ENCODE assay signal across 7 mouse cellular contexts in the genomic region with DNA sequence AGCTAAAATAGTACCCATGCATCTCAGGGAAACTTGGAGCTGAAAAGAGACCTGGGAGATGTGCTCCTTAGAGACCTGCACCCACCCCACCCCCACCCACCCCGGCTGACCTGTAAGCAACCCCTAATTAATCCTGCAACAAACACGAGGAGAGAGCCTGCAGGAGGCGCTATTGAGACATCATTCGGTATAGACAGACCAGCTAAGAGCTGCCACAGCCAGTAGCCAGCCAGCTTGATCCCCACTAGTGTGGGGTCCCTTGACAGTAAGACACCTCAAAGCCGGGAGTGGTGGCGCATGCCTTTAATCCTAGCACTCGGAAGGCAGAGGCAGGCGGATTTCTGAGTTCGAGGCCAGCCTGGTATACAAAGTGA. TPM values are rescaled to one million over a fixed set of nuclear protein-coding genes. Genes with fewer than 3 reads are reported as not detected.
DNase-seq lines count a peak whose midpoint lies in the region; ATAC-seq and TF ChIP-seq lines count a peak whose summit lies in the region.

No protein-coding gene starts in this region.

- no peaks in the 10 kb centered on the region for H3K4me1 ChIP-seq in cerebellum, adult 2 months (ENCODE audit: control insufficient read depth, insufficient read depth, low read length)
- H3K4me1 ChIP-seq in forebrain, postnatal 0 days (ENCODE audit: insufficient read depth), result no peaks in the 10 kb centered on the region
- no peaks in the 10 kb centered on the region for H3K4me1 ChIP-seq in hindbrain, embryonic 14.5 days (replicated peaks; ENCODE audit: control insufficient read depth, insufficient read depth, low read length)

- H3K9me3 ChIP-seq in forebrain, postnatal 0 days (ENCODE audit: low read length), result no peaks in the 10 kb centered on the region
- no peaks in the 10 kb centered on the region for H3K9me3 ChIP-seq in hindbrain, embryonic 14.5 days (ENCODE audit: control insufficient read depth, low read length)

- peak overlapping the region; percentile 100 for H3K4me2 ChIP-seq in forebrain, postnatal 0 days (ENCODE audit: low read depth)
- H3K4me2 ChIP-seq in hindbrain, embryonic 14.5 days (replicated peaks), result peak overlapping the region; percentile 98

- no peaks in the 10 kb centered on the region for H3K79me2 ChIP-seq in macrophage (ENCODE audit: inconsistent target)

- H3K36me3 ChIP-seq in forebrain, postnatal 0 days (ENCODE audit: insufficient read depth), result no peaks in the 10 kb centered on the region
- H3K36me3 ChIP-seq in hindbrain, embryonic 14.5 days (replicated peaks; ENCODE audit: control insufficient read depth, insufficient read depth), result no peaks in the 10 kb centered on the region
- H3K36me3 ChIP-seq in macrophage (ENCODE audit: inconsistent target), result no peaks in the 10 kb centered on the region

- no peak for TF ChIP-seq POLR2A in cerebellum, adult 2 months (IDR thresholded peaks at IDR 0.05; ENCODE audit: borderline replicate concordance, insufficient read depth, low read length)

- H3K9ac ChIP-seq in forebrain, postnatal 0 days, result peak overlapping the region; percentile 56
- H3K9ac ChIP-seq in hindbrain, embryonic 14.5 days, result peak overlapping the region; percentile 78

- ATAC-seq in forebrain, postnatal 0 days, result peak; percentile 19; the same call in 1 of the 2 replicates
- ATAC-seq in hindbrain, embryonic 14.5 days (ENCODE audit: low FRiP score), result no peak

- TF ChIP-seq CTCF in cerebellum, adult 2 months (IDR thresholded peaks at IDR 0.05; ENCODE audit: borderline replicate concordance, insufficient read depth, low read depth, low read length), result peak; percentile 29; the same call in 1 of the 2 replicates
- TF ChIP-seq CTCF in forebrain, postnatal 0 days (IDR thresholded peaks at IDR 0.05; ENCODE audit: low read depth), result peak; percentile 46

- DNase-seq in T-cell, adult 2 months (ENCODE audit: low spot score), result peak; percentile 72
- DNase-seq in cerebellum, adult 2 months, result peak; percentile 45 to 54
- peak; percentile 64 for DNase-seq in forebrain, postnatal 0 days
- DNase-seq in hindbrain, embryonic 14.5 days (ENCODE audit: low spot score), result no peak
- DNase-seq in layer of hippocampus, postnatal 36 days, result peak; percentile 10 to 14
- DNase-seq in right cerebral cortex, postnatal 4 days, result peak; percentile 34

- H3K27ac ChIP-seq in cerebellum, adult 2 months (ENCODE audit: insufficient read depth, low read length), result no peak overlapping the region
- H3K27ac ChIP-seq in forebrain, postnatal 0 days (ENCODE audit: low read depth, low read length), result no peak overlapping the region
- no peak overlapping the region for H3K27ac ChIP-seq in hindbrain, embryonic 14.5 days
- H3K27ac ChIP-seq in macrophage, result no peak overlapping the region

- WGBS in cerebellum, adult 2 months, result 47% methylated on average over 9 of the region's 9 CpGs
- WGBS in forebrain, postnatal 0 days, result 49% methylated on average over 9 of the region's 9 CpGs
- 52% methylated on average over 9 of the region's 9 CpGs for WGBS in hindbrain, embryonic 14.5 days
- 43% methylated on average over 9 of the region's 9 CpGs for WGBS in macrophage (ENCODE audit: missing documents)

- no peaks in the 10 kb centered on the region for H3K27me3 ChIP-seq in cerebellum, adult 2 months (ENCODE audit: control insufficient read depth, insufficient read depth, low read length)
- no peaks in the 10 kb centered on the region for H3K27me3 ChIP-seq in forebrain, postnatal 0 days (ENCODE audit: insufficient read depth, low read length)
- H3K27me3 ChIP-seq in hindbrain, embryonic 14.5 days (ENCODE audit: control insufficient read depth, insufficient read depth, low read length), result no peaks in the 10 kb centered on the region

- H3K4me3 ChIP-seq in cerebellum, adult 2 months (replicated peaks; ENCODE audit: insufficient read depth, low read depth, low read length), result peak overlapping the region; percentile 93
- peak overlapping the region; percentile 63 for H3K4me3 ChIP-seq in forebrain, postnatal 0 days (ENCODE audit: low read depth, low read length)
- H3K4me3 ChIP-seq in hindbrain, embryonic 14.5 days (replicated peaks; ENCODE audit: low read length), result peak overlapping the region; percentile 71
- H3K4me3 ChIP-seq in macrophage (ENCODE audit: inconsistent target), result peak overlapping the region; percentile 79

RNA-seq across cellular contexts. Expression of gene Mettl27, which starts 0.7 kb away (rescaled TPM):
- 9.5 and 10.9 TPM in 2 replicates for polyA plus RNA-seq in cerebellum, adult 2 months (2012; rRNA removed)
- 4.5 and 10.1 TPM in 2 replicates for total RNA-seq in forebrain, postnatal 0 days (2014; rRNA removed)
- polyA plus RNA-seq in forebrain, postnatal 0 days (2015; fragmentation: Nextera tagmentation; extraction: Ambion mirVana), result 6.8 and 11.2 TPM in 2 replicates
- 6.2 and 7.5 TPM in 2 replicates for polyA plus RNA-seq in hindbrain, embryonic 14.5 days (2014; fragmentation: Nextera tagmentation; extraction: Ambion mirVana)
- total RNA-seq in layer of hippocampus, postnatal 36 days (2021), result 1 to 10 TPM; 7.1 to 8.4 TPM
- 10 to 100 TPM in 2 of 26 experiments, 1 to 10 TPM in 16, under 1 TPM in 4, not detected in 4; 0.56 to 11.6 (median 1.4) TPM for total RNA-seq in macrophage (2018; cell fraction: chromatin; rRNA removed)
- total RNA-seq in macrophage (2018; cell fraction: cytosol; rRNA removed), result 1 to 10 TPM in 17 of 26 experiments, under 1 TPM in 9; 0.41 to 4.2 (median 1.4) TPM
- 1 to 10 TPM in 14 of 26 experiments, under 1 TPM in 10, not detected in 2; 0.34 to 7.5 (median 1.6) TPM for total RNA-seq in macrophage (2018; cell fraction: nucleus; rRNA removed)
- 1.6 to 3.7 TPM (median 2.0 TPM) in 3 replicates for polyA plus RNA-seq in macrophage (2018)

RNA-seq across cellular contexts. Expression of gene Cldn4, which starts 13.8 kb away (rescaled TPM):
- polyA plus RNA-seq in cerebellum, adult 2 months (2012; rRNA removed), result 0.07 TPM in 1 of 2 replicates, not detected in the other
- total RNA-seq in forebrain, postnatal 0 days (2014; rRNA removed), result not detected in 2 replicates
- polyA plus RNA-seq in forebrain, postnatal 0 days (2015; fragmentation: Nextera tagmentation; extraction: Ambion mirVana), result not detected in 2 replicates
- polyA plus RNA-seq in hindbrain, embryonic 14.5 days (2014; fragmentation: Nextera tagmentation; extraction: Ambion mirVana), result not detected in 2 replicates
- total RNA-seq in layer of hippocampus, postnatal 36 days (2021), result not detected
- not detected for total RNA-seq in macrophage (2018; cell fraction: chromatin; rRNA removed)
- not detected for total RNA-seq in macrophage (2018; cell fraction: cytosol; rRNA removed)
- not detected for total RNA-seq in macrophage (2018; cell fraction: nucleus; rRNA removed)
- polyA plus RNA-seq in macrophage (2018), result not detected in 3 replicates

RNA-seq across cellular contexts. Expression of gene Cldn13, which starts 17.6 kb away (rescaled TPM):
- not detected in 2 replicates for polyA plus RNA-seq in cerebellum, adult 2 months (2012; rRNA removed)
- total RNA-seq in forebrain, postnatal 0 days (2014; rRNA removed), result not detected in 2 replicates
- not detected in 2 replicates for polyA plus RNA-seq in forebrain, postnatal 0 days (2015; fragmentation: Nextera tagmentation; extraction: Ambion mirVana)
- 0.50 TPM in 1 of 2 replicates, not detected in the other for polyA plus RNA-seq in hindbrain, embryonic 14.5 days (2014; fragmentation: Nextera tagmentation; extraction: Ambion mirVana)
- not detected for total RNA-seq in layer of hippocampus, postnatal 36 days (2021)
- total RNA-seq in macrophage (2018; cell fraction: chromatin; rRNA removed), result not detected
- total RNA-seq in macrophage (2018; cell fraction: cytosol; rRNA removed), result not detected
- total RNA-seq in macrophage (2018; cell fraction: nucleus; rRNA removed), result not detected
- polyA plus RNA-seq in macrophage (2018), result not detected in 3 replicates

RNA-seq across cellular contexts. Expression of gene Tmem270, which starts 26.4 kb away (rescaled TPM):
- not detected in 2 replicates for polyA plus RNA-seq in cerebellum, adult 2 months (2012; rRNA removed)
- total RNA-seq in forebrain, postnatal 0 days (2014; rRNA removed), result not detected in 2 replicates
- polyA plus RNA-seq in forebrain, postnatal 0 days (2015; fragmentation: Nextera tagmentation; extraction: Ambion mirVana), result not detected in 2 replicates
- polyA plus RNA-seq in hindbrain, embryonic 14.5 days (2014; fragmentation: Nextera tagmentation; extraction: Ambion mirVana), result not detected in 2 replicates
- total RNA-seq in layer of hippocampus, postnatal 36 days (2021), result not detected
- total RNA-seq in macrophage (2018; cell fraction: chromatin; rRNA removed), result not detected
- total RNA-seq in macrophage (2018; cell fraction: cytosol; rRNA removed), result not detected
- not detected for total RNA-seq in macrophage (2018; cell fraction: nucleus; rRNA removed)
- not detected in 3 replicates for polyA plus RNA-seq in macrophage (2018)

RNA-seq across cellular contexts. Expression of gene Cldn3, which starts 53.1 kb away (rescaled TPM):
- polyA plus RNA-seq in cerebellum, adult 2 months (2012; rRNA removed), result 0.52 and 0.67 TPM in 2 replicates
- total RNA-seq in forebrain, postnatal 0 days (2014; rRNA removed), result 5.5 and 8.8 TPM in 2 replicates
- 10.6 and 10.9 TPM in 2 replicates for polyA plus RNA-seq in forebrain, postnatal 0 days (2015; fragmentation: Nextera tagmentation; extraction: Ambion mirVana)
- 2.1 and 2.6 TPM in 2 replicates for polyA plus RNA-seq in hindbrain, embryonic 14.5 days (2014; fragmentation: Nextera tagmentation; extraction: Ambion mirVana)
- under 1 TPM; 0.61 to 0.92 TPM for total RNA-seq in layer of hippocampus, postnatal 36 days (2021)
- total RNA-seq in macrophage (2018; cell fraction: chromatin; rRNA removed), result not detected
- total RNA-seq in macrophage (2018; cell fraction: cytosol; rRNA removed), result not detected
- total RNA-seq in macrophage (2018; cell fraction: nucleus; rRNA removed), result not detected
- polyA plus RNA-seq in macrophage (2018), result not detected in 3 replicates
